Mouse (Mus musculus): Measurements from ENCODE around the gene Rtkn2.

Rtkn2 gene

DNA sequence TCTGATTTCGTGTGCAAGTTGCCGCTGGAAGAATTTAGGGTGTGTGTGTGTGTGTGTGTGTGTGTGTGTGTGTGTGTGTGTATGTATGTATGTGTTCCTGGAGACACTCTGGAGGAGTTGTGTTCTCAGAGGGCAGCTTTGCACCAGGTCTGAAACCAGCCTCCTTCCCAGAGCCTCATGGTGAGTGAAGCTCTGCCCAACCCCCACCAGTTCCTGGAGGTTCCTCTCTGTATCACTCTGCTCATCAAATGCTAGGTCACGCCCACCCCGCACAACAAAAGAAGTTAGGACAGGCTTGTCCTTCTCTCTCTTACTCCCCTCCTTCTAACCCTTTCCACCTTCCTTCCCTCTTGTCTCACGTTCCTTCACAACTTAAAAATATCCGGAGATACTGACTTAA is 64.6 kb downstream of the Rtkn2 start:
- DNase-seq = no peak

DNA sequence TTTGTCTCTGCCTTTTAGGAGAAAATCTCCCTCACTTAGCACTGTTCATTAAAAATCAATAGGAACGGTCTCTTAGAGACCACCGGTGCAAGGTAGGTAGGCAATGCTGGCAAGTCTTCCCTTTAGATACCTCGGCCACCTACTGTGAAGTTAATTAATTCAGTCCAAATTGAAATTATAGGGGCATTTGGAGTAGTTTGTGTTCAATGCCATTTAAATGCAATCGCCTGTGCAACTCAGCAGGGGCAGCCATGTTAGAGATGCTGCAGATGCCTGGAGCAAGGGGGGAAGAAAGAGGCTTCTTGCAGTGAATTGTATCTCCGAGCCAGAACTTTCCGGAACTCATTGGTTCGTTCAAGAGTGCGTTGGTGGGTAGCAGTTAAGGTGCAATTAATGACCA is 65.5 kb downstream of the Rtkn2 start:
- DNase-seq = no peak

DNA sequence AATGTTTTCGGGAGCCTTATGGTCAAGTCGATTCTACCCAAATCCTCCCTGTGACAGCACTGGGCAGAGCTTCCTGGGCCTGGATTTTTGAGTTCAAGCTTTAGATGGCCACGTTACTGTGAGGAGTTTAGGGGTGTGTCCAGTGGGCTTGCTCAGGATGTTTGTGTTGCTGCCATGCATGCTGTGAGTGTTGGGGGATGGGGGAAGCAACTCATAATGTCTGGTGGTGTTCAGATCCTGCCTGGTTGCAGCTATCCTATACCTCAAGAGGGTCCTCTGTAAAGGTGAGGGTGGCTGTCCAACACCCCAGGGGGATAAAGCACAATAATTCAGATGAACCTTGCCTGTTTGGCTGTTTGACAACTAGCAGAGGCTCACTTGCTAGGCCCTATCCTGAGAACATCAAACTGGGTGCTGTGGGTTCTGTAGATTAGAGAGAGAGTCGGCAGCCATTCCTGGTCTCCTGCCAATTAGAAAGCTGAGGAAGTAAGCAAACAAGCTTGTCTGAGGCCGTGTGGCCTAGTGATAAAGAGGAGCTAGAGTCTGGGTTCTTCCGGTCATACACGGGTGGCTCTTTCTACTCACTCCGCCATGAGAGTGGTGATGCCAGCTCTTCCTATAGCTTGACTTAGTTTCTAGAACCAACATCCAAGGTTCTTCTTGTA is 69.4 kb downstream of the Rtkn2 start:
- DNase-seq = no peak

- DNase-seq = no peak
Observed at GRCm38 (mm10) chr10:68050882-68051281, 71.5 kb downstream of the Rtkn2 start.

DNA sequence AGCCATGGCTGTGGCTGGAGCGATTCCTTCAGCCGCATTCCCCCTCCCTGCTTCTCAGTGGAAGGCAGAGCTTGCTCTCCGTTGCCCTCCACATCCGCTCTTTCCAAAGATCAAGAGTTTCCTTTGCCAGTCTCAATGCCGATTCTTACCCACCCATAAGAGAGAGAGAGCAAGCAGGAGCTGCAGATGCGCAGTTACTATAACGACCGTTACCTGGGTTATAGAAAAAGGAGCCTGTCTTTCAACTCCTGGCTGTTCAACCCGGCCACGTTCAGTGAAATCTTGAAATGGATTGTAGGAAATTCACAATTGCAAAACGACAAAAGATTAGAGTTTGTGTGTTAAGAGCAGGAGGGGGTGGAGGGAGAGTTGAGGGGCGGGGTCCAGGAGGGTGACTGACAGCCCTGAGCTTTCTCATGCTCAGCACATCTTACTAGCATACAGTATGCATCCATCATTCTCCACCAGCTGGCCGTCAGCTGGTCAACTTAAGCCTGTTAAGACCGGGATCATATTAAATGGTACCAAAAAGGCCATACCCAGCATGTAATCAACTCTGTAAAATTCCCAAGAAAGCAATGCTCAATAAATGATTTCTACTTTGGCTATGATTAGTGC is 72.1 kb downstream of the Rtkn2 start:
- DNase-seq = no peak

- DNase-seq = no peak
Observed at GRCm38 (mm10) chr10:68052307-68052706, 72.9 kb downstream of the Rtkn2 start.

DNA sequence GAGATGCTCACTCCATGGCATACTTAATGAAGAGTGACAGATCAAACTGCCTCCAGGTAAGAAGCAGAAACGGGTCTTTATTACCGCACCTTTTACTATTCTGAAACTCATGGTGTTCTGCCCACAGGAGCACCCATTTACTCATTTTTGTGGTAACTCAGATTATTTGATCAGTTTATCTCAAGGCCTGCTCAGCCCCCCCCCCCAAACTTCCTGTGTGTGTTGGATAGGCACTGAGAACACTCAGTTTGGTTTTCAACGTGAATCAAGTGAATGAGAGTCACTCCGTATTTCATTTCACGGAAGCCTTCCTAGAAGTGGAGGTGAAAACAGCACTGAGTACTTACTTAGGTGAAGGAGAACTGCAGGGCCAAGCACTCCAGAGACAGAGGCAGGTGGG is 74.8 kb downstream of the Rtkn2 start:
- DNase-seq = no peak

DNA sequence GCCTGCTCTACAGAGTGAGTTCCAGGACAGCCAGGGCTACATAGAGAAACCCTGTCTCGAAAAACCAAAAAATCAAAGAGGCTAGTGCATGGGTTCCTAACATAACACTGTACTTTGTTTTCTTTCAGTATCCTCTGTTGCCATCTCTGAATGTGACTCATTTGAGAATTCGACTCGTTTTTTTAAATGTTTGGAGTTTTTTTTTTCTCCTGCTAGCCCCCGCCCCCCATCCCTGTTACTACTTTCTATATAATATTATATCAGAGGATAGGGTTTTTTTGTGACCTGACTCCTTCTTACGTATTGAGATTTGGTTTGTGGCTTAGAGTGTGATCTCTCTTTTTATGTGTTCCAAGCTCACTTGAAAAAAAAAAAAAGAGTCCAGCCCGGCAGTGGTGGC is 75.3 kb downstream of the Rtkn2 start:
- DNase-seq = no peak

DNA sequence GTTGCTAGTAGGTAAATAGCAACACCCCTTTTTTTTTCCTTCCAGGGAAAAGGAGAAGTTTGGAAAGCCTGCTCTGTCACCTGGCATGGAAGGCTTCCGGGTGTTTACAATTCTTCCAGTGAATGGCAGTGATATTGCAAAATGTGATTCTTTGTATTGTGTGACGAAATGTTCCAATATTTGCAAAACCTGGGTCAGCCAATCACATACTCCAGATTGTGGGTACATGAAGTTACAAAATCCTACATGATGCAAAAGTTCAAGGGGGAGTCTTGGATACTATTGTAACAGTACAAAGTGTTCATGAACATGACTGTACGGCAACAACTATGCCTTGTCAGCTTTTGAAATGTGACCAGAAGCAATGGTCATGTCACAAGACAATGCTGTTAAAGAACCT is 78.5 kb downstream of the Rtkn2 start:
- DNase-seq = no peak

GRCm38 (mm10) chr10:68058378-68058777 is 79.0 kb downstream of the Rtkn2 start:
- no peak for DNase-seq

DNA sequence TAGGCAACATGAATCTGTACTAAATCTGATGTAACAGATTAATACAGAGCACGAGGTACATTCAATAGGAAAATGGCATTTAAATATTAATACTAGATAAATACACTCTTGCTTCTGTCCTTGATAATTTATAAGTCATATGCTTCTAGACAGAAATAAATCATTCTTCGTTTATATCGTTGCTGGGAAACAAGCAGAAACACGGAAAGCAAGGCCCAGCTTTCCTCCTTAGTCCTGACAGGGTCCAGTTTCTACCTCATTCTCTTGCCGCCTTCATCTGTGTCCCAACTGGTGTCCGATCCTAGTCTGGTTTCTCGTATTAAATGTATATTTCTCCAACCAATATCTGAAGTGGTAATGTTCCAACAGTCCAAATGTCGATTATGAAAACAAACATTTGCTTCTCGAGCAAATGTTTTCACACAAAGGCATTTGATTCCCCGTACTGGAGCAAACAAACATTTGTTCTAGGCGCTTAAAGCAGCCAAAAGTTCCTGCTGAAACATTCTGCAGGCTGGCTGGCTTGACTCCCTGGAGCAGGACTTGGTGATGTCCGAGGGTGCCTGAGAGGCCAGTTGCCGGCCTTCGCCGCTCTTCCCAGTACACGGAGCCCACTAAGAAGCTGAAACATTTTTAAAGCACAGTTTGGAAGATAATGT is 81.3 kb downstream of the Rtkn2 start:
- no peak for DNase-seq

GRCm38 (mm10) chr10:68061249-68061615 is 81.9 kb downstream of the Rtkn2 start:
- no peak for DNase-seq

DNA sequence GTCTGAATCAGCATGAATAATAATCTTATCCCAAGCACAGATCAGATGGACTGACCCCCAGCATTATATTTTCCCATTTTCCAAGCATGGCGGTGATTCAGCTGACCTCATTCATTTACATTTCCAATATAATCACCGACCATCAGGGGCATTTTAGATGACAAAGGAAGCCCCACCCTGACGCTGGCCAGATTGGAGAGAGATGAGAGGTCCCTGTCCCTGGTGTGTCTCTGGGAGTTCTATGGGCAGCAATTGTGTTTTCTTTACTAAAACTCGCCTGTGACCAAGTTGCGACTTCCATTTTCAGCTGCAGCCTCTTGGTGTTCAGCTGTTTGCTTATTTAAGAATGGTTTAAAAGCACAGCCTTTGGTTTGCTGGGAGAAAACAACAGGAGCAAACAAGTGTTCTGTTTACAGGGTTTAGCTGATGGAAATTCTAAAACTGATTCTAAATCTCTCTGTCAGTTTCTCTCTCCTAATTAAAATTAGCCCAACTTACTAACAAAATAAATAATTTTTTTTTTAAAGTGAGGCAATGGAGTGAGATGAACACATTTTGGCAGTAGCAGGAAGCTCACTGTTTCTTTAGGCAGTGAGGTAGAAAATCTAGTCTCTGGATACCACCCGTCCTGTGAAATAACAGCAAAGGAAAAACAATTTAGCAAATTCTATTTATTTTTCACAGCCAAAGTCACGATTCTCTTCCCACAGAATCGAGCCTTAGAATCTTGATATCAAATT is 84.6 kb downstream of the Rtkn2 start:
- no peak for DNase-seq

GRCm38 (mm10) chr10:68064571-68064970 is 85.2 kb downstream of the Rtkn2 start:
- no peak for DNase-seq

GRCm38 (mm10) chr10:68066173-68066572 is 86.8 kb downstream of the Rtkn2 start:
- no peak for DNase-seq

- DNase-seq = no peak
Observed at GRCm38 (mm10) chr10:68067961-68068360, 88.6 kb downstream of the Rtkn2 start.

GRCm38 (mm10) chr10:68068426-68068825 is 89.1 kb downstream of the Rtkn2 start:
- DNase-seq = no peak

DNA sequence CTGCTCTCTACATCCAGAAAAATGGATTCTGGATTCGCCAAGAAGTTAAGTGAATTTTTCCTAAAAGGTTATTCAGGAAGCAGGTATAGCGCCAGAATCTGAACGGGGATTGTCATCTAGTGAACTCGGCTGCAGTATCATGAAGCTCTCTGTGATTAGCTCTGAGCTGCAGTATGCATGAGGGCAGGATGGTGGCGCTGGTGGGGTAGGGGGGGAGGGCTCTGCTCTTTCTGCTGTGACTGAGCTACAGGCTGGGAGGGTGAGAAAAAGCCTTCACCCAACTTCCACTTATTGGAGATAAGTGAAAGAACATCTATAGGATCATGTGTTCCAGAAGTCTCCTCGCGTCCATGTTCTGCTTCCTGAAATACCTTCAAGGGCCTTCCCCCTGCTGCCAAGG is 91.7 kb downstream of the Rtkn2 start:
- DNase-seq = no peak

DNA sequence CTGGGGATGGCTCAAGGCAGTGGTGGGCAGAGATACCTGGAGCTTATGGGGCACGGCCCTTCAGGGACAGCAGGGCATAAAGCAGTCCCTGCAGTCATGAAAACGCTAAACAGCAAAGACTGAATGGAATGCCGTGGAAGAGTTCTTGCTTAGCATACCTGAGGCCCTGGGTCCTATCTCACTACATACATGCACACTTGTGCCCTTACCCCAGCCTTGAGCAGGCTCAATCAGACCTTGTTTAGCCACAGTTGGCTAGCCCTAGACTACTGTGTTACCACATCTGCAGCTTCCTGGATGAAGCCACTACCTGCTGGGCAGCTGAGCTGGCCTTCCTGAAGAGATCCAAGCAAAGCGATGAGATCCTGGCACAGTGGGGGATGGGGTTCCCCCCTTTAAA is 93.3 kb downstream of the Rtkn2 start:
- no peak for DNase-seq

GRCm38 (mm10) chr10:68074291-68074690 is 94.9 kb downstream of the Rtkn2 start:
- no peak for DNase-seq

DNA sequence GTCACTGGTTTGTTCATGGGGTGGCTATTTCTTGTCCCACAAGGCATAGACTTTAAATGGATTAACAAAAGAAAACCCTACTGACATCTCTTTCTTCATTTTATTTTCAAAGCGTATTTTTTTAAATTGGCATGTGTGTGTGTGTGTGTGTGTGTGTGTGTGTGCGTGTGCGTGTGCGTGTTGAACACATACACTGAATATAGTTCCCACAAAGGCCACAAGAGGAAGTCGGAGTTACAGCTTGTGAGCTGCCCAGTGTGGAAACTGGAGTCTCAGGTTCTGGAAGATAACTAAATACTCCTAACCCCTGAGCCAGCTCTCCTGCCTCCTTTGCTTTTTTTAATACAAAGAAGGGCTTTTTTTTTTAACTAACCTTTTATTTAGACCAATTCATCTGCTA is 95.8 kb downstream of the Rtkn2 start:
- no peak for DNase-seq

- DNase-seq = no peak
Observed at GRCm38 (mm10) chr10:68078708-68079107, 99.3 kb downstream of the Rtkn2 start.

DNA sequence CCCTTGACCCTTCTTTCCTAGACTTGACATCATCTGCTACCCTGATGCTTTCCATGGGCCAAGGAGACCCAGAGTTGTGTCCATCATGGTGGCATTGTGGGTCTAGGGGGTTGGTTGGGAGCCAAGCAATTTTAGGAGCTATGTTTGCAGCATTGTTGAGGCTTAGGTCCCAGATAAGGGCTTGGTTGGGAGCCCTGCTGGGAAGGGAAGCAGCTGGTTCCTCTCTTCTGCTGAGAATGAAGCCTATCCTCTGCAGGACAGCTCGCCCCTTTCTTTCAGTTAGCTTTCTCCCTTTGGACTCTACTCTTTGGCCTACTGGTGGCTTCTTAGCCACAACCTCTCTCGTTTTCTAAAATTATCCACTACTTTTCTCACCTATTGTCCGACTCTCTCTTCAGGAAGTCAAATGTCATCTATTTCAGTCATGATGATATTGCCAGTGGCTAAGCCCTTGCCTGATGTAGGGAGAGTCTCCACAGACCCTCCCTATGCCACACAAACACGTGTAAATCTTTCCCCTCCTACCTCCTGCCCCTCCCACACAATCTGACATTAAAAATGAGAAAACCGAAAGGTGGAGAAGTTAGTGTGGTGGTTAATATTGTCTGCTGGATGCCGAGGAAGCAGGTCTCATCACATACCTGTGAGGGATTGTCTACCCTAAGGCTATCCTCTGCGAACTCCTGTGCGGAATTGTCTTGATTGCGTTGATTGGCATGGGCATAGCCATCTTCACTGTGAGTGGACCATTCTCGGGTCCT is 100.7 kb downstream of the Rtkn2 start:
- no peak for DNase-seq
